Mouse (Mus musculus) cortical plate, adult 2 months (tissue): ENCODE measurements at regions not wholly inside any gene's neighbourhood (a gene's known extent, or its start where the extent isn't known, plus 50 kb on each side); places are given as distances from the start of the nearest gene placed in this dataset.
"Not testable (repeated sequence)": the region's sequence is repeated elsewhere in the genome, so short reads cannot be mapped to it uniquely, and the experiment has no call there.

Experiments used
- H3K27ac ChIP-seq: fragments of 200-500 bp; 2 replicates; pipeline ENCODE4 v1.5.1; 2012; ENCODE audit warnings: low read length, control low read depth, inconsistent platforms; ENCODE audit not compliant: insufficient read depth
- H3K4me1 ChIP-seq: fragments of 200-500 bp; 2 replicates; pipeline ENCODE4 v1.6.1; 2011; ENCODE audit warnings: low read length; ENCODE audit not compliant: control insufficient read depth, insufficient read depth
- H3K4me3 ChIP-seq: fragments of 200-500 bp; 2 replicates; pipeline ENCODE4 v1.5.1; 2011; ENCODE audit warnings: mild to moderate bottlenecking, low read length, control low read depth; ENCODE audit not compliant: insufficient read depth
- CTCF ChIP-seq: fragments of 200-500 bp; IDR thresholded peaks from 2 replicates; pipeline ENCODE4 v1.5.1; 2011; ENCODE audit warnings: mild to moderate bottlenecking, control low read depth, low read length; ENCODE audit not compliant: insufficient read depth; ENCODE audit errors: extremely low read depth
- POLR2A ChIP-seq: fragments of 200-500 bp; IDR thresholded peaks from 2 replicates; pipeline ENCODE4 v1.6.1; 2011; ENCODE audit warnings: mild to moderate bottlenecking, low read length, control low read depth; ENCODE audit not compliant: insufficient read depth; ENCODE audit errors: extremely low read depth

DNA sequence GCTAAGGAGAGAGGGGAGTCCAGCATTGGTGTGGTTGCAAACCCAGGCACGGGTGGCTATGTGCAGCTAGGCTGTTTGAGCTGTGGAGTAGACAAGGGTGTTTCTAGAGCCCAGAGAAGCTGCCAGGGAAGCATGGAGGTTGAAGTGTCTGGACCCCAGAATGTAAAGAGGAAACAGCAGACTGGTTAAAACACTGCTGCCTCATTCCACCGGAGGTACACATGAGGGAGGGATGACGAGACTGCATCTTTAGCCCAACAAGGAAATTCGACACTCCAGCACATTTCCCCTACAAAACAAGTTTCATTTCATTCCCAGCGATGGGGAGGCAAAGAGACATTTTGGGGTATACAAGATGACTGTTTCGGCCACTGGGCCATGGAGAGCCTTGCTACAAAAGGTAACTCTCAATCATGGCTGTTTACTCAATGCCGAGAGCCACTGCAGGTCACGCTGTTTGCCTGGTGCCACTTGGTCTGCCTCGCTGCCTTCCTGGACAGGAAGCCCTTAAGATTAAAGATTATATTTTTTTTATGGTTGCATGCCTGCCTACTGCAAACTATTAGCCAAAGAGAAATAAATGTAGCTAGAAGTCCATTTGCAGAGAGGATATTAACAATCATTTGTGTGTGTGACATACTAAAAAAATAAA is 176.9 kb upstream of the Arglu1 start:
- TF ChIP-seq POLR2A (no peak), CTCF (no peak)
- Histone ChIP-seq H3K4me1 (no peaks in the 10 kb centered on the region), H3K27ac (no peak overlapping the region), H3K4me3 (no peak overlapping the region)

DNA sequence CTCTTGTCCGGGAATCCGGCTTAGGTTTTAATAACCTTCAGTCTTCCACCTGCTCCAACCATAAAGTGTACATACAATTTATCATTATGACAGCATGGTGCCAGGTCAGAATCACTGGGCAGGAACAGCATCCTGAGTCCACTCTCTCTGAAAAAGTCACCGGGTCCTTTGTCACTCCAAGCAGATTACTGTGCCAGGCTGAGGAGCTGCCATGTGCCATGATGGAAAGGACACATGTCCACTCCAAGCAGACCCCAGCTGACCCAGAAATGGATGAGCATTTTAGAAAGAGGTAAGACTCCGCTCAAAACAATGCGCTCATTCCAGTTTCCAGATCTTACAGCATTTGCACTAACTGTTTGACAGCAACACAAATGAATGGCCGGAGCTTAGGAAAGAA is 172.4 kb upstream of the Arglu1 start:
- Histone ChIP-seq H3K27ac (no peak overlapping the region), H3K4me1 (no peaks in the 10 kb centered on the region), H3K4me3 (no peak overlapping the region)
- TF ChIP-seq CTCF (no peak), POLR2A (no peak)

DNA sequence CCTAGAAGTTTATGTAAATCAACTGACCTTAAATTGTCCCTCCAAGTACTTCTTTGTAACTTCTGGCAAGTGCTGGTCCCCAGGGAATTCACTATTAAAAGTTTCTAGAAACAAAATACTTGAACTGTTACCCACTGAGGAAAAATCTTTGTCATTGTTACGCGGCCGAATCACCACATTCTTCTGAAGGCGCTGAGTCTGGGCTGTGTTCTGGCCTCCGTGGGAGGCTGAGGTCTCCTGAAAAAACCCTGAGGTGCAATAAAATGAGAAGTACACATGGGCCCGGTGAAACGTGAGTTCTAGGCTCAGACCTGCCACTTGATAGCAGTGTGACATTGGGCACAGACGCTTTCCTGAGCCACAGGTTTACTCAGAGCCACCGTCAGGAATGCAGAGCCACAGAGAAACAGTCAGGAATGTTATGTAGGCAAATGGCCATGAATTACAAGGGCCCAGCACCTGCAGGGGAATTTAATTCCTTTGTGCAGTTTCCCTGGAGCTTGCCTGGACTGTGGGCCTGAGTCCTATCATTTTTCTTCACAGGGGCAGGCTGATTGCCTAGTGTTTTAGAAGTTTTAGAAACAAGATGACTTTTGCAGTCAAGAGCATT is 171.1 kb upstream of the Arglu1 start:
- no peaks in the 10 kb centered on the region for H3K4me1 ChIP-seq
- no peak overlapping the region for H3K27ac ChIP-seq
- TF ChIP-seq POLR2A, result no peak
- TF ChIP-seq CTCF, result no peak
- H3K4me3 ChIP-seq, result no peak overlapping the region

DNA sequence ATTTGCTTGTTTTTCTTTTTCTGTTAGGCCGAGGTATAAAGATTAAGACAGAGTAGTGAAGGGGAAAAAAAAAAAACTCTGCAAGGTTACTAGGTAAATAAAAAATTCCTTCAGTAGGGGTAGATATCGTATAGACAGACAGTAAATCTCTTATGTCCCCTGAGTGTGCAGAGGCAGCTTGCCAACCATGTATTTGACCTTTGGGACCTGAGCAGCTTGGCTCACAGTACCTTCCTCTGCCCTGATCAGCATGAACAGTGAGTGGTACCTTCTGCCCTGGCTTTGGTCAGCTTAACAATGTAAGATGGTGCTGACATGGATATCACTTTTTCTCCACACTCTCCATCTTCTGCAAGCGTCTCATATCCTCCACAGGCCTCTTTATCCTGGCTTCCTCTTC is 168.3 kb upstream of the Arglu1 start:
- H3K4me1 ChIP-seq, result no peaks in the 10 kb centered on the region
- H3K4me3 ChIP-seq, result no peak overlapping the region
- no peak overlapping the region for H3K27ac ChIP-seq
- TF ChIP-seq CTCF (no peak), POLR2A (no peak)

DNA sequence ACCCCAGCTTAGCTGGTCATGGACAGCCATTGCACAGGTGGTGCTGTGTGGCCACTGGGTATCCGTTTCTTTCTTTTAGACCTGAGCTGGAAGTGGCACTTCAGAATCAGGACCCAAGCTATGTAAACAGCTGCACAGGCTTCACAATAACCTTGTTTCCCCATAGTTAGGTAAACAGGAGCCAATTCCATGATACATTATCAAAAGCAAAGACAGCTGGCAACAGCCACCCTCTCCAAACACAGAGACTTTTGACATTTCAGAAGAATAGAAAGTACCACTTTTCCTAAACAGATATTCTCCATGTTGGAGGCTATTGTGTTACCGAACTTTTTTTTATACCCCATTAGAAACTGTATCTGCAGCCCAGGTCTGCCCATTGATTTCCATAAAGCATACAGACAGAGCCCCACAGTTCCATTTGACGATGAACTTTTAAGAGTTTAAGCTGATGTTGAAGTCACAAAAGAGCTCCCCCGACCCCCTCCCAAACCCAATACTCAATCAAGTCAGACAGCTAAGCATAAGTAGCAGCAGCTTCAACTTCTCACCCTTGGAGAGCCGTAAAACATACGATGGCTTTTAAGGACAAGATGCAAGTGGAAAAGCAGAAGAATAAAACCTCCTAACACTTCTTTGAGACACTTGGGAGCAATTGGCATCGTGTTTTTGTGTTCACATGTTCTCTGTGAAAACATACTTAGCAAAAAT is 162.5 kb upstream of the Arglu1 start:
- Histone ChIP-seq H3K4me1 (no peaks in the 10 kb centered on the region), H3K4me3 (no peak overlapping the region), H3K27ac (no peak overlapping the region)
- TF ChIP-seq CTCF (no peak), POLR2A (no peak)

DNA sequence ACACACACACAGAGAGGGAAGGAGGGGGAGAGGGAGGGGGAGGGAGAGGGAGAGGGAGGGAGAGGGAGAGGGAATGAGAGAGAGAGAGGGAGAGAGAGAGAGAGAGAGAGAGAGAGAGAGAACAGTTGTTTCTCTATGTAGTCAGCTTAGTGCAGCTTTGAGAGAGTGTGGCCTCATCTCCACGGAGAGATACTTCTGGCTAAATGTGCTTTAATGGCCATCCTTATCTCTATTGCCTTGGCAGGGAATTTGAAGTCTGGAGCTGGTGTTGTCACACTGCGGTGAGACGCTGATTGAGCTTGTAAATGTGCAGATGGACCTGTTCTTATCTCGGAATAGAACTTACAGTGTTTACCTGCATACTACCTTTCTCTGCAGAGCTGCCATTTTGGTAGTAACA is 160.9 kb upstream of the Arglu1 start:
- no peak overlapping the region for H3K27ac ChIP-seq

DNA sequence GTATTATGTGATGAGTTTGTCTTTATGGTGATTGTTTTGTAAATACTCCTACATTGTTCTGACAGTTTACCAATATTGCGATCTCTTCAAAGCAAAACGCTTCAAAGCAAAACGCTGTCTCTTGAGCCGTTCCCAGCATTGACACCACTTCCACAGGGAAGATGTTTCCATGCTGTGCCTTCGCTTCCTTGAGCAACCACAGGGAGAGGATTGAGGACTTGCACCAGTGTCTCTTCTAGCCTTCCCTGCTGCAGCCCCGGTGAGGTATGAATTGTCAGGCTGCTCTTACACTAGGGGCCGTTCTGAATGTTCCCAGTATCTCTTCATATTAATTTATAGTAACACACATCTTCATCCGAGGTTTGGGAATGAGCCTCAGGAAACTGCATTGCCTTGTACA is 160.4 kb upstream of the Arglu1 start:
- no peak for TF ChIP-seq CTCF
- TF ChIP-seq POLR2A, result no peak
- Histone ChIP-seq H3K4me1 (no peaks in the 10 kb centered on the region), H3K4me3 (no peak overlapping the region), H3K27ac (no peak overlapping the region)

More for the DNA sequence above, 160.9 kb upstream of the Arglu1 start:
- no peak for TF ChIP-seq POLR2A
- TF ChIP-seq CTCF, result no peak
- Histone ChIP-seq H3K4me1 (no peaks in the 10 kb centered on the region), H3K4me3 (no peak overlapping the region)

DNA sequence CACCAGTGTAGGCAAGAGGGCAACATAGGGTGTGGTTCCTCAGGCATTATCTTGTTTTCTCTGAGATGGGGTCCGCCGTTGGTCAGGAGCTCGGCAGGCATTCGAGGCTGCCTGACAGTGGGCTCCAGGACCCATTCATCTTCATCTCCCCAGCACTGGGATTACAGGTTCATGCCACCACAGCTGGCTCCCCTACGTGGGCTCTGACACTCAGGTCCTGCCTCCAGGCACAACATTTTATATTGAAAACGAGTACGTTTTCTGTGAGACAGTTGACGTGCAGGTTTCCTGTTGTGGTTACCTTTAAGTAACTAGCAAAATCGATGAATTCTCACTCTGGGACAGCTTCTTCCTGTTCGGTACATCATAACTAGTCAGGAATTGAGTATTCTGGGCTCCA is 157.3 kb upstream of the Arglu1 start:
- no peak overlapping the region for H3K4me3 ChIP-seq
- H3K27ac ChIP-seq, result no peak overlapping the region
- H3K4me1 ChIP-seq, result no peaks in the 10 kb centered on the region
- TF ChIP-seq CTCF (no peak), POLR2A (no peak)

DNA sequence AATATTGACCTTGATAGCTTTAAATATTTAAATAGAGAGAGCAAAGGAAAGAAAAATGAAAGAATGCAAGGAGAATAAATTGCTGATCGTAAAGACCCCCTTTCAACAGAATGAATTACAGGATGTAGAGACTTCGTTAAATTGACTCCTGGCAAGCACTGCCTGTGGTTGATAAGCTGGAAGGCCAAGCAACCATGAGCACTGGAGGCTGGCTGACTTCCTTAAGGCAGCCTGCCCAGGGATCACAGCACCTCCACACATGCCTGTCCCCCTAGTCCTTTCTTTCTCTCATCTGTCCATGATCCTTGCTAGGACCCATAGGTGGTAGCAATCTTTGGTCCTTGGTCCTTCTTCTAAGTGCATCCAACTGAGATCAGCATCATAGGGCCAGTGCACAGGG is 152.0 kb upstream of the Arglu1 start:
- peaks cover 2% of the 10 kb centered on the region; the same call in 1 of the 2 replicates for H3K4me1 ChIP-seq
- H3K4me3 ChIP-seq, result no peak overlapping the region
- TF ChIP-seq CTCF (no peak), POLR2A (no peak)
- H3K27ac ChIP-seq, result no peak overlapping the region

DNA sequence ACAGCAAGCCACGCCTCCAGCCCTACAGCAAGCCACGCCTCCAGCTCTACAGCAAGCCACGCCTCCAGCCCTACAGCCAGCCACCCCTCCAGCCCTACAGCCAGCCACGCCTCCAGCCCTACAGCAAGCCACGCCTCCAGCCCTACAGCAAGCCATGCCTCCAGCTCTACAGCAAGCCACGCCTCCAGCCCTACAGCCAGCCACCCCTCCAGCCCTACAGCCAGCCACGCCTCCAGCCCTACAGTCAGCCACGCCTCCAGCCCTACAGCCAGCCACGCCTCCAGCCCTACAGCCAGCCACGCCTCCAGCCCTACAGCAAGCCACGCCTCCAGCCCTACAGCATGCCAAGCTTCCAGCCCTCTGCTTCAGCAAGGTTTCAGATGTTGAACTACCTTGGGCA is 145.8 kb upstream of the Arglu1 start:
- H3K4me1 ChIP-seq, H3K27ac ChIP-seq, H3K4me3 ChIP-seq: not testable (repeated sequence)

DNA sequence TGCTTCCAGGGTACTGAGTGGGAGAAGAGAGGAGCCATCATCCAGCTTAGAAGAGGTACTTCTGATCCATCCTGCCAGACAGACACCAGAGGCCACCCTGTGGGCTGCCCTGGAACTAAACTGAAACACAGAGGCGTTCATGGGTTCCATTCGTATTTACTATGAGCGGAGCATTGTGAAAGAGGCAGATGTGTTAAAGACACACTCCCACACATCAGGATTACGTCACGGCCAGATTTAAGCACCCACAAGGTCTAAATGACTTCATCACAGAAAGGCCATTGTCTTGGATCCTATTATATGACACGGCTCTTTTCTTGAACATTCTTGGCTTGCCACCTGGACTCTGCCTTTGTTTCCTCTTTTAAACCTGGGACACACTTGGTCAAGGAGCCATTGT is 141.0 kb upstream of the Arglu1 start:
- TF ChIP-seq POLR2A, result no peak
- no peak for TF ChIP-seq CTCF
- no peaks in the 10 kb centered on the region for H3K4me1 ChIP-seq
- H3K27ac ChIP-seq, result no peak overlapping the region
- no peak overlapping the region for H3K4me3 ChIP-seq
